Mouse (Mus musculus) spleen, adult 2 months (tissue): ENCODE results near the gene Slc26a5. TPM values are rescaled to one million over a fixed set of nuclear protein-coding genes. Genes with fewer than 3 reads are reported as not detected.

ENCODE experiments used
- DNase-seq, 2 experiments: peaks; one replicate each; pipeline versions ENCODE4 v3.0.0 to v3.0.0-alpha.2; 2012 to 2021; ENCODE audit warnings: low spot score in 2 of 2, low read depth in 1 of 2
- H3K27ac ChIP-seq: fragments of 200-500 bp; 2 replicates; pipeline ENCODE4 v1.5.1; 2012; ENCODE audit warnings: low read length, inconsistent platforms; ENCODE audit not compliant: insufficient read depth
- H3K27me3 ChIP-seq: fragments of 200-500 bp; 2 replicates; pipeline ENCODE4 v1.6.1; 2012; ENCODE audit warnings: mild to moderate bottlenecking, moderate library complexity, low read length, inconsistent platforms; ENCODE audit not compliant: control insufficient read depth, insufficient read depth
- H3K36me3 ChIP-seq: fragments of 200-500 bp; 2 replicates; pipeline ENCODE4 v1.6.1; 2012; ENCODE audit warnings: mild to moderate bottlenecking, low read length, inconsistent platforms; ENCODE audit not compliant: control insufficient read depth, insufficient read depth
- H3K4me1 ChIP-seq: fragments of 200-500 bp; 2 replicates; pipeline ENCODE4 v1.6.1; 2011; ENCODE audit warnings: inconsistent platforms; ENCODE audit not compliant: control insufficient read depth, insufficient read depth, insufficient read length
- H3K4me3 ChIP-seq: fragments of 200-500 bp; 2 replicates; pipeline ENCODE4 v1.5.1; 2011; ENCODE audit warnings: mild to moderate bottlenecking, inconsistent platforms; ENCODE audit not compliant: insufficient read depth, insufficient read length; ENCODE audit errors: extremely low read depth
- CTCF ChIP-seq: fragments of 200-500 bp; IDR thresholded peaks from 2 replicates; pipeline ENCODE4 v1.5.1; 2011; ENCODE audit warnings: mild to moderate bottlenecking, inconsistent platforms; ENCODE audit not compliant: insufficient read depth, insufficient read length, insufficient replicate concordance; ENCODE audit errors: extremely low read depth
- POLR2A ChIP-seq: fragments of 200-500 bp; IDR thresholded peaks from 2 replicates; pipeline ENCODE4 v1.6.1; 2011; ENCODE audit warnings: low read depth, low read length, inconsistent platforms
- WGBS: fragments of 180-500 bp; shearing (Covaris S2); methylation state at CpG from one replicate; pipeline ENCODE4 v1.1.7; 2018; 5-methylcytosine and 5-hydroxymethylcytosine counted together
- polyA plus RNA-seq: library from polyadenylated mRNA; depleted of rRNA; stranded (reverse); fragments of >200 nt; gene quantifications from 2 replicates; pipeline ENCODE4 v1.2.3, GENCODE M21; 2012

Gene Slc26a5
- polyA plus RNA-seq, 1 experiment: not detected

- Histone ChIP-seq H3K27me3 (no peaks in the 10 kb centered on the region), H3K36me3 (no peaks in the 10 kb centered on the region), H3K4me3 (no peak overlapping the region), H3K27ac (no peak overlapping the region), H3K4me1 (no peaks in the 10 kb centered on the region)
- no peak for DNase-seq
- WGBS: 80% methylated on average over 10 of the region's 10 CpGs
- TF ChIP-seq POLR2A (no peak), CTCF (no peak)
Observed at GRCm38 (mm10) chr5:21810924-21811323, 54.5 kb downstream of the Slc26a5 start.

- H3K36me3 ChIP-seq: peaks cover 29% of the 10 kb centered on the region
- 89% methylated on average over 4 of the region's 4 CpGs for WGBS
- H3K4me1 ChIP-seq: no peaks in the 10 kb centered on the region
- H3K4me3 ChIP-seq: no peak overlapping the region
- H3K27ac ChIP-seq: no peak overlapping the region
- TF ChIP-seq POLR2A: no peak
- no peak for TF ChIP-seq CTCF
- DNase-seq: no peak
- H3K27me3 ChIP-seq: no peaks in the 10 kb centered on the region
Observed at GRCm38 (mm10) chr5:21804837-21805236, 60.6 kb downstream of the Slc26a5 start.

- DNase-seq: no peak
- Histone ChIP-seq H3K36me3 (peaks cover 35% of the 10 kb centered on the region), H3K4me1 (no peaks in the 10 kb centered on the region), H3K4me3 (no peak overlapping the region), H3K27ac (no peak overlapping the region), H3K27me3 (no peaks in the 10 kb centered on the region)
- no peak for TF ChIP-seq CTCF
- no peak for TF ChIP-seq POLR2A
- 90% methylated on average over 12 of the region's 12 CpGs for WGBS
Observed at GRCm38 (mm10) chr5:21803691-21804188, 61.7 kb downstream of the Slc26a5 start.

GRCm38 (mm10) chr5:21802907-21803306 lies 62.5 kb downstream of the Slc26a5 start:
- no peak overlapping the region for H3K4me3 ChIP-seq
- H3K27ac ChIP-seq: no peak overlapping the region
- H3K4me1 ChIP-seq: no peaks in the 10 kb centered on the region
- WGBS: 97% methylated on average over 9 of the region's 9 CpGs
- TF ChIP-seq POLR2A (no peak), CTCF (no peak)
- peaks cover 37% of the 10 kb centered on the region for H3K36me3 ChIP-seq
- no peak for DNase-seq
- no peaks in the 10 kb centered on the region for H3K27me3 ChIP-seq

- no peak overlapping the region for H3K4me3 ChIP-seq
- TF ChIP-seq POLR2A (no peak), CTCF (no peak)
- DNase-seq: no peak
- H3K4me1 ChIP-seq: no peaks in the 10 kb centered on the region; the same call in 1 of the 2 replicates
- no peaks in the 10 kb centered on the region for H3K27me3 ChIP-seq
- H3K36me3 ChIP-seq: peaks cover 10% of the 10 kb centered on the region
- H3K27ac ChIP-seq: no peak overlapping the region
Observed at GRCm38 (mm10) chr5:21792166-21792565, 73.2 kb downstream of the Slc26a5 start.

- no peak overlapping the region for H3K27ac ChIP-seq
- H3K27me3 ChIP-seq: no peaks in the 10 kb centered on the region
- WGBS: 78% methylated on average over 5 of the region's 5 CpGs
- H3K4me3 ChIP-seq: no peak overlapping the region
- peaks cover 2% of the 10 kb centered on the region; the same call in 1 of the 2 replicates for H3K4me1 ChIP-seq
- no peak for DNase-seq
- TF ChIP-seq CTCF (no peak), POLR2A (no peak)
- peaks cover 1% of the 10 kb centered on the region for H3K36me3 ChIP-seq
Observed at GRCm38 (mm10) chr5:21789061-21789460, 76.3 kb downstream of the Slc26a5 start.
